Mouse (Mus musculus) stomach, postnatal 0 days (tissue): ENCODE data around the gene Bptf. TPM values are rescaled to one million over a fixed set of nuclear protein-coding genes. Genes with fewer than 3 reads are reported as not detected.
"Not testable (repeated sequence)": the region's sequence is repeated elsewhere in the genome, so short reads cannot be mapped to it uniquely, and the experiment has no call there.

Source experiments
- ATAC-seq: fragments of 200-750 bp; cut with Nextera tagmentation; 2 replicates; pipeline ENCODE4 v1.8.0; 2017; ENCODE audit not compliant: low FRiP score, low TSS enrichment
- DNase-seq: peaks from one replicate; pipeline ENCODE4 v3.0.0-alpha.2; 2016; ENCODE audit warnings: low spot score
- H3K27ac ChIP-seq: fragments of 300-500 bp; sonication (generic); replicated peaks from 2 replicates; pipeline ENCODE4 v1.5.1; 2014; ENCODE audit warnings: mild to moderate bottlenecking, control low read depth
- H3K27me3 ChIP-seq: fragments of 300-500 bp; sonication (generic); 2 replicates; pipeline ENCODE4 v1.6.1; 2014; ENCODE audit warnings: low read length; ENCODE audit not compliant: control insufficient read depth, insufficient read depth
- H3K36me3 ChIP-seq: fragments of 300-500 bp; sonication (generic); 2 replicates; pipeline ENCODE4 v1.6.1; 2014; ENCODE audit warnings: low read length, mixed read lengths; ENCODE audit not compliant: control insufficient read depth, insufficient read depth
- H3K4me1 ChIP-seq: fragments of 300-500 bp; sonication (generic); replicated peaks from 2 replicates; pipeline ENCODE4 v1.6.1; 2014; ENCODE audit warnings: antibody characterized with exemption; ENCODE audit not compliant: control insufficient read depth, insufficient read depth
- H3K4me2 ChIP-seq: fragments of 300-500 bp; sonication (generic); replicated peaks from 2 replicates; pipeline ENCODE4 v1.6.1; 2014; ENCODE audit warnings: low read depth, mild to moderate bottlenecking, control low read depth, moderate library complexity
- H3K4me3 ChIP-seq: fragments of 300-500 bp; sonication (generic); 2 replicates; pipeline ENCODE4 v1.5.1; 2014; ENCODE audit warnings: low read depth, low read length, control low read depth
- H3K9ac ChIP-seq: fragments of 300-500 bp; sonication (generic); 2 replicates; pipeline ENCODE4 v1.6.1; 2014; ENCODE audit warnings: mild to moderate bottlenecking, low read length, control low read depth, mixed read lengths
- H3K9me3 ChIP-seq: fragments of 300-500 bp; sonication (generic); 2 replicates; pipeline ENCODE4 v1.6.1; 2016; ENCODE audit warnings: low read length; ENCODE audit not compliant: control insufficient read depth
- CTCF ChIP-seq: IDR thresholded peaks from 2 replicates; pipeline ENCODE4 v1.5.1; 2016; ENCODE audit warnings: antibody characterized with exemption, low read depth, mild to moderate bottlenecking, moderate library complexity
- EP300 ChIP-seq: optimal IDR thresholded peaks from 2 replicates; pipeline ENCODE3; 2016; ENCODE audit warnings: antibody characterized with exemption
- WGBS: fragments of 180-500 bp; shearing (Covaris S2); extraction: QIAGEN DNeasy Blood & Tissue Kit; methylation state at CpG from one replicate; pipeline ENCODE4 v1.1.7; 2014; 5-methylcytosine and 5-hydroxymethylcytosine counted together
- polyA plus RNA-seq: library from polyadenylated mRNA; unstranded; fragments of >200 nt; fragmentation: Nextera tagmentation; extraction: Ambion mirVana; gene quantifications from 2 replicates; pipeline ENCODE4 v1.2.1, GENCODE M21; 2015

Bptf gene
- polyA plus RNA-seq, 1 experiment from 2014 or later = 11.8 TPM

DNA sequence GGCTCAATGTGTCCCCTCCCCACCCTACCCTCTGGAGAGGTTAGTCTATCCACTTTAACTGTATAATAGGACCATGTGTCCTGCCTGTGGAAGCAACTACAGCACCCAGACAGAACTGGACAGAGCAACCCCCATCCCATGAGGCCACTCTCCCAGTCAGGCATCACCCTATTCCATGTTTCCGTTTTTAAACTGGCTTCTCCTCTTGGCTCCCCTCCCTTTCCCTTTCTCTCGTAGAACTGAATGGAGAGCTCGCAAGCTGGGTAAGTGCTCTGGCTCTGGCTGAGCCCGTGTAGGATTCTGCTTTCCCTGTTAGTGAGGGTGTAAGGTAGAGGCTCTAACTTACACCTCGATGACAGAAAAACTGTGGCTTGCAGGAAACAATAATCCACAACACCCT is 48.4 kb downstream of the Bptf start:
- DNase-seq (no peak), ATAC-seq (no peak)
- TF ChIP-seq EP300 (no peak), CTCF (no peak)
- Histone ChIP-seq H3K4me1 (no peaks in the 10 kb centered on the region), H3K9me3 (no peaks in the 10 kb centered on the region), H3K27me3 (no peaks in the 10 kb centered on the region), H3K4me2 (no peak overlapping the region), H3K4me3 (no peak overlapping the region), H3K9ac (no peak overlapping the region), H3K27ac (no peak overlapping the region), H3K36me3 (peaks cover 11% of the 10 kb centered on the region)
- WGBS = 75% methylated on average over 5 of the region's 5 CpGs

DNA sequence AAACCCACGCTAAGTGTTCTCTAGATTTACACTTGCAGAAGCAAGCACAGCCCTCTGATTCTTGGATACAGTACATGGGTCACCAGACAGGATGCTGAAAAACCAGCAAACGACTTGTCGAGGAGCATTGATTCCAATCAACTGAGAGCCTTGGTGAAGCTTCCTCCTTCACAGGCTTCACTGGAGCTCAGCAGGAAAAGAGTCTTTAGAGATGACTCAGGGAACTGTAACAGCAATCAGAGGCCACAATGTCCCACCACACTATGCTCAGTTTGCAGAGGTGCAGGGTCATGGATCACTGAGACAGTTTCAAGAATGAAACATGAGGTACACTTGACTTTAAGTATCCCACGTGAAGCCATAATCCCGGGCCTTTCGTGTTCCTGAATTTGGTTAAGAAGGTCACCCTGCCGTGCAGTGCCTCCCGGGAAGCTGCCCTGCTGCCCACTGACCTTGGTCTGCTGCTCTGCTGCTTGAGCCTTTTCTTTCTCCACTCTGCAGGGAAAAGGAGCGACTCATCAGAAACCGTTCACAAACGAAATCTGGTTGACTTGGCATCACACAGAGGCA is 66.6 kb downstream of the Bptf start:
- Histone ChIP-seq H3K9me3 (no peaks in the 10 kb centered on the region), H3K27ac (no peak overlapping the region), H3K4me3 (no peak overlapping the region), H3K4me2 (no peak overlapping the region), H3K36me3 (peaks cover 42% of the 10 kb centered on the region), H3K9ac (no peak overlapping the region), H3K4me1 (no peaks in the 10 kb centered on the region), H3K27me3 (no peaks in the 10 kb centered on the region)
- TF ChIP-seq CTCF (no peak), EP300 (no peak)
- DNase-seq (no peak), ATAC-seq (no peak)
- 84% methylated on average over 11 of the region's 11 CpGs for whole genome bisulfite sequencing

DNA sequence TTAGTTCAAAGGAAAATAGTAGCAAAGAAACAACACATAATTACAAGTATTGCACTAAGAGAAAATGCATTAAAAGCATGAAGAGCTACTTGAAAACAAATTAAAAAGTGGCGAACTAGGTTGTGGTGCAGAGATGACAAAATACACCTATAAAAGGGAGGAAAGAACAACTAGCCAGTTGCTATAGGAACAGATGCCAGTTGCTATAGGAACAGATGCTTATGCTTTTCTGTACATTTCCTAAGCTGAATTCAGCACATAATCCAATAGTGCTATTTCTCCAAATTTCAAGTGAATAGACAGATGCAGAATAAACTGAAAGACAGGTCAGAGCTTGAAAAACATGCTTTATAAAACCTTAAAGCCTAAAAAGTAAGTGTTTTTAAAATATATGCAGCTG is 67.3 kb downstream of the Bptf start:
- no peaks in the 10 kb centered on the region for H3K4me1 ChIP-seq
- 97% methylated on average over 1 of the region's 1 CpGs for whole genome bisulfite sequencing
- H3K27me3 ChIP-seq = no peaks in the 10 kb centered on the region
- DNase-seq (no peak), ATAC-seq (no peak)
- H3K27ac ChIP-seq = no peak overlapping the region
- no peak overlapping the region for H3K4me3 ChIP-seq
- no peak overlapping the region for H3K4me2 ChIP-seq
- no peak for TF ChIP-seq EP300
- TF ChIP-seq CTCF = no peak
- peaks cover 45% of the 10 kb centered on the region for H3K36me3 ChIP-seq
- H3K9me3 ChIP-seq = no peaks in the 10 kb centered on the region
- no peak overlapping the region for H3K9ac ChIP-seq

DNA sequence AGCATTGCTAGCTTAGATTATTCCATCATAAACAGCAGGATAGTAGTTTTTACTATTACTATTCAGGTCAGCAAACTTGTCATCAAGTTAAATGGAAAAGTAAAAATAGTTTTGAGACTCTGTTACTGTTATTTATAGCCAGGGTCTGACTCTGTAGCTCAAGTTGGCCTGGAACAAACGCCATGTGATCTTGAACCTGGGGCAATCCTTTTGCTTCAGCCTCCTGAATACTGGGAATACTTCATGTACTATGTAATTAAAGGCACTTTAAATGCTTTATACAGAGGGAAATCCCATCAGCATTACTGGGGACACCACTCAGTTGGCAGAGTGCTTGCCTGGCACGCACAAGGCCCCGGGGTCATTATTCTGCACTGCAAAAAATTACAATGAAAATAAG is 68.9 kb downstream of the Bptf start:
- WGBS = 83% methylated on average over 3 of the region's 3 CpGs
- Histone ChIP-seq H3K27ac (no peak overlapping the region), H3K4me2 (no peak overlapping the region), H3K36me3 (peaks cover 54% of the 10 kb centered on the region), H3K27me3 (no peaks in the 10 kb centered on the region), H3K9ac (no peak overlapping the region), H3K4me1 (no peaks in the 10 kb centered on the region), H3K9me3 (no peaks in the 10 kb centered on the region), H3K4me3 (no peak overlapping the region)
- ATAC-seq (no peak), DNase-seq (no peak)
- TF ChIP-seq EP300 (no peak), CTCF (no peak)

DNA sequence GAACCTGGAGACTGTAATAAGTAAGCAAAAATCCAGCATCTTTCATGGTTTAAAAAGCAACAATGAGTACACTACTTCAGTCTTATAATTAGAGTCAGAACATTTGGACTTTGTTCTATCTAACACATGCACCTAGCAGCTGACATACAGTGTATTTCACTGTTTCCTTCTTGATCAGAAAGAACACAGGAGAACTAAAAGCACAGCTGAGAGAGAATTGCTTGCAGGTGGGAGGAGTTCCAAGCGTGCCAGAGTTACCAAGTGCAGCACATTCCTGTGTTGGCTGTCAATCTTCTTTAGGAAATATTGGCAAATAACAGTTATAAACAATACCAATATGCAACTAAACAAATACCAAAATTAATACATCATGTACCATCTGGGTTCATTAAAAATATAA is 71.0 kb downstream of the Bptf start:
- Histone ChIP-seq H3K9ac (no peak overlapping the region), H3K4me3 (no peak overlapping the region), H3K9me3 (no peaks in the 10 kb centered on the region), H3K4me1 (no peaks in the 10 kb centered on the region), H3K4me2 (no peak overlapping the region), H3K27ac (no peak overlapping the region), H3K36me3 (peaks cover 54% of the 10 kb centered on the region), H3K27me3 (no peaks in the 10 kb centered on the region)
- 86% methylated on average over 1 of the region's 1 CpGs for WGBS
- ATAC-seq = no peak
- no peak for DNase-seq
- no peak for TF ChIP-seq EP300

DNA sequence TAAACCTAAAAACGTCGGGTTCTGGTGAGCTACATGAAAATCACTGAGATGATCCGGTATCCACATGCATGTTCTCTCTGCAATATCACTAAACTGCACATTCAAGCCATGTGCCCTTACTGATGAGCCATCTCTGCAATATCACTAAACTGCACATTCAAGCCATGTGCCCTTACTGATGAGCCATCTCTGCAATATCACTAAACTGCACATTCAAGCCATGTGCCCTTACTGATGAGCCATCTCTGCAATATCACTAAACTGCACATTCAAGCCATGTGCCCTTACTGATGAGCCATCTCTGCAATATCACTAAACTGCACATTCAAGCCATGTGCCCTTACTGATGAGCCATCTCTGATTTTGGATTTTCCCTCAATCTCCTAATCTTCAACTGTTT is 72.3 kb downstream of the Bptf start:
- WGBS = 87% methylated on average over 3 of the region's 3 CpGs
- H3K4me1 ChIP-seq, H3K27ac ChIP-seq, H3K9ac ChIP-seq, DNase-seq, H3K9me3 ChIP-seq, ATAC-seq, H3K4me3 ChIP-seq, H3K27me3 ChIP-seq, H3K4me2 ChIP-seq: not testable (repeated sequence)
- peaks cover 60% of the 10 kb centered on the region for H3K36me3 ChIP-seq
